Mouse (Mus musculus) midbrain, embryonic 15.5 days (tissue): Measurements from ENCODE around the gene Cyth1. TPM values are rescaled to one million over a fixed set of nuclear protein-coding genes. Genes with fewer than 3 reads are reported as not detected.
A peak's percentile ranks its signal among the peaks of the same experiment; 100 is the strongest.

Experiments
- ATAC-seq: fragments of 200-750 bp; cut with Nextera tagmentation; replicated peaks from 2 replicates; pipeline ENCODE4 v1.8.0; 2017; ENCODE audit warnings: moderate TSS enrichment
- H3K27ac ChIP-seq: fragments of 300-500 bp; sonication (generic); 2 replicates; pipeline ENCODE4 v1.5.1; 2015; ENCODE audit warnings: mild to moderate bottlenecking, inconsistent platforms
- H3K27me3 ChIP-seq: fragments of 300-500 bp; sonication (generic); replicated peaks from 2 replicates; pipeline ENCODE4 v1.6.1; 2015; ENCODE audit warnings: inconsistent platforms
- H3K36me3 ChIP-seq: fragments of 300-500 bp; sonication (generic); replicated peaks from 2 replicates; pipeline ENCODE4 v1.6.1; 2015; ENCODE audit warnings: inconsistent platforms
- H3K4me1 ChIP-seq: fragments of 300-500 bp; sonication (generic); 2 replicates; pipeline ENCODE4 v1.6.1; 2015; ENCODE audit warnings: inconsistent platforms
- H3K4me2 ChIP-seq: fragments of 300-500 bp; sonication (generic); 2 replicates; pipeline ENCODE4 v1.6.1; 2015; ENCODE audit warnings: inconsistent platforms, mild to moderate bottlenecking, moderate library complexity
- H3K4me3 ChIP-seq: fragments of 300-500 bp; sonication (generic); 2 replicates; pipeline ENCODE4 v1.5.1; 2015; ENCODE audit warnings: mild to moderate bottlenecking, inconsistent platforms
- H3K9ac ChIP-seq: fragments of 300-500 bp; sonication (generic); 2 replicates; pipeline ENCODE4 v1.6.1; 2015; ENCODE audit warnings: mild to moderate bottlenecking, inconsistent platforms
- H3K9me3 ChIP-seq: fragments of 300-500 bp; sonication (generic); 2 replicates; pipeline ENCODE4 v1.6.1; 2016; ENCODE audit warnings: inconsistent platforms
- WGBS: fragments of 180-500 bp; shearing (Covaris S2); methylation state at CpG from one replicate; pipeline ENCODE4 v1.1.7; 2015; ENCODE audit warnings: mixed read lengths; 5-methylcytosine and 5-hydroxymethylcytosine counted together
- polyA plus RNA-seq: library from polyadenylated mRNA; unstranded; fragments of >200 nt; fragmentation: Nextera tagmentation; extraction: Ambion mirVana; gene quantifications from 2 replicates; pipeline ENCODE4 v1.2.1, GENCODE M21; 2015

Cyth1 gene
- polyA plus RNA-seq, 1 experiment from 2014 or later = 30.2 TPM

DNA sequence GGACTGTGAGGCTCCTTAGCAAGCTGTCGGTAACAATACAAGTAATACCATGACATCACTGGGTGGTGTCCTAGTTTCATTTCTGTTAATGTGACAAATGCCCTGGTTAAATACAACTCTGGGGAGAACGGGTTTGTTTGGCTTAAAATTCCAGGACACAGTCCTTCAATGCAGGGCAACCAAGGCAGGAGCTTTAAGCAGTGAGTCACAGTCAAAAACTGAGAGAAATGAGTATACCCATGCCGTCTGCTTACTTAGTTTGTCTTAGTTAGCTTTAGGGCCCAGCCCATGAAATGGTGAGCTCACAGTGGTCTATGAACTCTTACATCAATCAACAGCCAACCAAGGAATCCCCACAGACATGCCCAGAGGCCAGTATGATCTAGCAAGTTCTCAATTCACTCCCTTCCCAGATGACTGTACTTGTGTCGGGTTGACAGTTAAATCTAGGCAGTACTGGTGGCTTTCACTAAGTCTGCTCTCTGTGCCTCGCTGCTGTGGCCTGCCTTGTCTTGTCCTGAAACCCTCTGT lies 32.4 kb downstream of the Cyth1 start:
- Histone ChIP-seq H3K4me3 (no peak overlapping the region), H3K27me3 (no peaks in the 10 kb centered on the region), H3K9me3 (no peaks in the 10 kb centered on the region), H3K9ac (no peak overlapping the region), H3K4me1 (peaks cover 20% of the 10 kb centered on the region), H3K36me3 (no peaks in the 10 kb centered on the region), H3K4me2 (no peak overlapping the region), H3K27ac (no peak overlapping the region)
- WGBS = 77% methylated on average over 5 of the region's 5 CpGs
- ATAC-seq = no peak

DNA sequence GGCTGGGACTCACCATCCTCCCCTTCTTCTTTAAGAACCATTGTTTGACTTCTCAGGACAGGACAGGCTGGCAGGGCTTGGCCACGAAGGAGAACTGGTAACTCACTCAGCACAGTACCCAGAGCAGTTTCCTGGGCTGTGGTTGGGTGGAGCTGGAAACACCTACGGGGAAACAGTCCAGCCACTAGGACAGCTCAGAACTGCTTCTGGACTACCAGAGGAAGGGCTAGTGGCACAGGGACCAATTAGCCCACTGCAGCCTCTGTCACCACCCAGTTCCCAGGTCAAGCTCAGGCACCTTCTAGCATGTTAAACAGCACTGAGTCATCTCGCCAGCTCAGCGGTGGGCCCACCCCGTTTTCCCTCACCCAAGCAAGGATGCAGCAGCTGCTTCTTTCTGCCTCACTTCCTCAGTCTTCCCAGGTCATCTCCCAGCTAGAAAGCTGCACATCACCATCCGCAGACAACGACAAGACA lies 35.7 kb downstream of the Cyth1 start:
- no peak overlapping the region; the same call in 1 of the 2 replicates for H3K27ac ChIP-seq
- H3K36me3 ChIP-seq = no peaks in the 10 kb centered on the region
- peaks cover 50% of the 10 kb centered on the region for H3K4me1 ChIP-seq
- no peak overlapping the region for H3K4me3 ChIP-seq
- H3K27me3 ChIP-seq = no peaks in the 10 kb centered on the region
- H3K9me3 ChIP-seq = no peaks in the 10 kb centered on the region
- ATAC-seq = no peak
- no peak overlapping the region for H3K9ac ChIP-seq
- H3K4me2 ChIP-seq = no peak overlapping the region
- whole genome bisulfite sequencing = 62% methylated on average over 7 of the region's 7 CpGs

DNA sequence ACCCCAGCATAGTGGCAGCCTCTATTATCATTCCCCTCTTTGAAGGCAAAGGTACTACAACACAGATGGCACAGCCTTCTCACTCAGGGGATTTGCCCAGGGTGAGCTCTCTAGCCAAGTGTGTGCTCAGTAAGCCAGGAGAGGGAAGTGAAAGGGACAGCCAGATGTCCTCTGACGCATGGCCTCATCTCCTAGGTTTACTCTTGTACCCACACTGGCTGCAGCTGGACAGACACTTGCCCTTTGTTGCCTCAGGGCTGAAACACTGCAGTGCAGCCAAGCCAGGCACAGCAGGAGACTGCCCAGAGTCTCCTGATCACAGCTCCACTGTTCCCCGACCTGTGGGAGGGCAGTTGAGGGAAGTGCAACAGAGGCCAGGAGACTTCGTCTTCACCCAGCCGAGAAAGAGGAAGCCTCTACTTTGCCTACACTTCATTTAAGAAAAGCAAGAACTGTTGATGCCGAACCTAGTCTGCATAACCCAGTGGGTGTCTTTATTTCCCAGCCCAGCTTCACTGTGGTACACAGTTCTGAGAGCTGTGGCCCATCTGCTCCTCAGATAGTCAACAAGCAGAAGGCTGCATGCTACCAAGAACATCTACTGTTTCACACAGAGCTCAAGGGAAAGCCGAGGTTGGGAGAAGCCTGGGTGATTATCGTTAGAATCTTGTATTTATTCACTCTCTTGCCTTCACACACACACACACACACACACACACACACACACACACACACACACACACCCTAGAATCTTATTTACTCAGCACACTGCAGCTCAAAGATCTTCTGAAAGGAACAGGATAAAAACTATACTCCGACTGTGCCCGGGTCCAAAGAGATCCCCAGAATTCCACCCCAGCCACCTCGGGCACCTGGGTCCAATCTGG lies 36.4 kb downstream of the Cyth1 start:
- H3K9ac ChIP-seq = no peak overlapping the region
- H3K4me1 ChIP-seq = peaks cover 57% of the 10 kb centered on the region
- no peaks in the 10 kb centered on the region for H3K27me3 ChIP-seq
- no peak overlapping the region for H3K4me2 ChIP-seq
- H3K27ac ChIP-seq = peak overlapping the region; percentile 9; the same call in 1 of the 2 replicates
- no peak overlapping the region for H3K4me3 ChIP-seq
- no peaks in the 10 kb centered on the region for H3K36me3 ChIP-seq
- no peaks in the 10 kb centered on the region for H3K9me3 ChIP-seq
- 44% methylated on average over 10 of the region's 10 CpGs for WGBS
- no peak for ATAC-seq

DNA sequence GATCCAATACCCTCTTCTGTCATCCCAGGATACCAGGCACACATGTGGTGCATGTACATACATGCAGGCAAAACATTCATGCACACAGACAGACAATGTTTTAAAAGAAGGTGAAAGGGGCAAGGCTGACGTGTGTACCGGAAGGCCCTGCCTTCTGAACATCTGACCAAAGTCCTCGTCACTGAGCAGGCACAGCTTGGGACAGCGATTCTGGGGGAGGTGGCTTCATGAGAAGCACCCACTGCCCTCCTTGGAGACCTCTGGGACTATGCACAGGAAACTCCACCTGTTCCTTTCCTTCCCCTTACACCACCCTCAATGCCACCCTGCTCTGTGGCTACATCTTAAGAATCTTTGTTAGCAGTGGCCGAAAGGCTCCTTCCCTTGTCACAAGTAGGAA lies 37.4 kb downstream of the Cyth1 start:
- H3K27me3 ChIP-seq = no peaks in the 10 kb centered on the region
- H3K4me2 ChIP-seq = no peak overlapping the region
- H3K4me1 ChIP-seq = peaks cover 58% of the 10 kb centered on the region
- H3K9me3 ChIP-seq = no peaks in the 10 kb centered on the region
- no peak overlapping the region for H3K27ac ChIP-seq
- no peak overlapping the region for H3K4me3 ChIP-seq
- 89% methylated on average over 5 of the region's 5 CpGs for WGBS
- ATAC-seq = no peak
- no peaks in the 10 kb centered on the region for H3K36me3 ChIP-seq
- no peak overlapping the region for H3K9ac ChIP-seq

DNA sequence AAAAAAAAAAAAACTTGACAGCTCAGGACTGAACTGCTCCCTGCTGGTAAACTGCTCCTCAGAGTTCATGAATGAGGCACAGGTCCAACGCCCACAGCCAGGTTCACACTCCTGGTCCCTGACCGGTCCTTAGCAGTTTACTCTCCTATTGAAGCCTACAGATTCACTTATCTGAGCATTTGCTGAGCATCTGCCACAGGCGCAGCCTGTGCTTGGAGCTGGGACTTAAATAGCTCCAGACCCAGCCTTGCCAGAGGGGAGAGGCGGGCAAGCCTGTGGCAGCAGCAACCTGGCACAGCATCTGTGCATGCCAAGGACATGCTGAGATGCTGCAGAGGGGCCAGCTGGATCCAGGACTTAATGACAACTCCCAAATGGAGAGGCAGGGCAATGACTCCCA lies 38.3 kb downstream of the Cyth1 start:
- H3K4me3 ChIP-seq = no peak overlapping the region
- ATAC-seq = no peak
- no peak overlapping the region for H3K27ac ChIP-seq
- H3K4me2 ChIP-seq = no peak overlapping the region
- H3K27me3 ChIP-seq = no peaks in the 10 kb centered on the region
- no peak overlapping the region for H3K9ac ChIP-seq
- H3K9me3 ChIP-seq = no peaks in the 10 kb centered on the region
- peaks cover 58% of the 10 kb centered on the region for H3K4me1 ChIP-seq
- WGBS = 78% methylated on average over 4 of the region's 4 CpGs
- no peaks in the 10 kb centered on the region for H3K36me3 ChIP-seq

DNA sequence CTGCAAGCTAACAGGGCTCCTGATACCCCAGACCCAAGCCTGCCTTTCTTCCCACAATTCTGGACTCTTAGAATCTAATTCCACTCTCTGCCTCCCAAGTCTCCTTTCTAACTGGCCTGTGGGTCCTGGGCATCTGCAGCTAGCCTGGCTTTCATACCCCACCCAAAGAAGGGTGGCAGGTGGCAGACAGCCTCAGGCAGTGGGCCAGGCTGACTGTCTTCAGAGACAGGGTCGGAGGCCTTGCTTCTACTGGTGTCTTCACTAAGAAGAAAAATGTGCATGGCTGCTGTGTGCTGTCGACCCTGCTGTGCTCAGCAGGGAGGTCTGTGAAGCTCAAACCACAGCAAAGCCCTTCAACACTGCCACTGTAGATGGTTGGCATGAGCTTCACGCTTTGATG lies 39.0 kb downstream of the Cyth1 start:
- Histone ChIP-seq H3K4me3 (no peak overlapping the region), H3K9ac (no peak overlapping the region), H3K9me3 (no peaks in the 10 kb centered on the region), H3K27ac (no peak overlapping the region), H3K36me3 (no peaks in the 10 kb centered on the region), H3K27me3 (no peaks in the 10 kb centered on the region), H3K4me2 (no peak overlapping the region), H3K4me1 (peaks cover 58% of the 10 kb centered on the region)
- WGBS = 54% methylated on average over 3 of the region's 3 CpGs
- no peak for ATAC-seq

DNA sequence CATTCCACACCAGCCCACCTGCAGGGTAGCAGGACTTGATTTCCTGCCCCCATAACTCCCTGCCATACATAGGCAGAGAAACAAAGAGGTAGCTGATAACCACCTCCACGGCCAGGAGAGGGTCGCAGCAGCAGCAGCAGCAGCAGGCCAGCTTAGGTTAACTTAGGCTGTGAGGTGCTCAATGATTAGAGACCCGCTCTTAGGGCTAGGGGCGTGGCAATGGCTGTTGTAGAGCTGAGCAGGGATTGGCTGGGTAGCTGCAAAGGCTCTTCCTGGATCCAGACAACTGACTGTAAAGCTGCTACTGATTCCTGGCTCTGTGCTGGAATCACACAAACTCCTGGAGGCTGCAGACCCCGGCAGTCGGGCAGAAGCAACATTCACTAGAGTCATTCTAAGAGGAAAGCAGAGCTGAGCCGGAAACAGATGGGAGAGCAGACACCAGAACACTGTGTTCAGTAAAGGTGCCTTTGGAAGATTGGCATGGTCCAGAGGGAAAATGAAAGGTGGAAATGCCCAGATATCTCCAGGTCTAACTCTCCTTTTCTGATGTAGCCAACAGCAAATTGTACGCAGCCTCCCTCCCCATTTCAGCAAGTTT lies 39.6 kb downstream of the Cyth1 start:
- no peak for ATAC-seq

DNA sequence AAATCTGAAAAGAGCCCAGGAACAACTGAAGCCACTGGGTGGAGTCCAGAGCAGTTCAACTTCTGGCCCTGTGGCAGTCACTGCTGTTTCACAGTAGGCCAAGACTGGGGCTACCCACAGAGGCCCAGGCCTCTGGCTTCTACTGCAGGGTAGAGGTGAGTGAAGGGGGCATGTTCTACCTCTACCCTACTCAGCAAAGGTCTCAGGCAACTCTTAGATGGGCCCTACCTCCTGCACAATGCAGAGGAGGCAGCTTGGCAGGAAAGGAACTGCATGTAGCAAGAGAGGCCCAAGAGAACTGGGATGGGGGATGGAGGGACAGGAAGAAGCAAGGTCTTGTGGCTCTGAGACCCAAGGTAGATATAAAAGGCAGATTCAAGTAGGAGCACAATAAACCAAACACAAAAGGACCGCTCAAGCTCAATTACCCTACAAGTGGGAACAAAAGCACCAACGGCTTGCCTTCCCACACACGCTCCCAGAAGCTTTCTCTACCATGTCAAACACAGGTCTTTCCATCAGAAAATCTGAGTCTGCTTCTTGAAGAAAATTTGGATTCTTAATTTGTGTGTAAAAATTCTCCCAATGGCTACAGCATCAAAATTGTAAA lies 40.9 kb downstream of the Cyth1 start:
- no peak overlapping the region for H3K4me2 ChIP-seq
- ATAC-seq = no peak
- H3K36me3 ChIP-seq = no peaks in the 10 kb centered on the region
- H3K27ac ChIP-seq = no peak overlapping the region
- WGBS = 41% methylated on average over 3 of the region's 3 CpGs
- H3K27me3 ChIP-seq = no peaks in the 10 kb centered on the region
- peaks cover 63% of the 10 kb centered on the region for H3K4me1 ChIP-seq
- no peak overlapping the region for H3K9ac ChIP-seq
- no peaks in the 10 kb centered on the region for H3K9me3 ChIP-seq
- no peak overlapping the region for H3K4me3 ChIP-seq

More for the DNA sequence above, 39.6 kb downstream of the Cyth1 start:
- H3K36me3 ChIP-seq = no peaks in the 10 kb centered on the region
- peak overlapping the region; percentile 4; the same call in 1 of the 2 replicates for H3K9ac ChIP-seq
- peaks cover 58% of the 10 kb centered on the region for H3K4me1 ChIP-seq
- no peaks in the 10 kb centered on the region for H3K9me3 ChIP-seq
- no peak overlapping the region for H3K4me3 ChIP-seq
- peak overlapping the region; percentile 3; the same call in 1 of the 2 replicates for H3K27ac ChIP-seq
- 28% methylated on average over 8 of the region's 8 CpGs for WGBS
- no peaks in the 10 kb centered on the region for H3K27me3 ChIP-seq
- H3K4me2 ChIP-seq = no peak overlapping the region

DNA sequence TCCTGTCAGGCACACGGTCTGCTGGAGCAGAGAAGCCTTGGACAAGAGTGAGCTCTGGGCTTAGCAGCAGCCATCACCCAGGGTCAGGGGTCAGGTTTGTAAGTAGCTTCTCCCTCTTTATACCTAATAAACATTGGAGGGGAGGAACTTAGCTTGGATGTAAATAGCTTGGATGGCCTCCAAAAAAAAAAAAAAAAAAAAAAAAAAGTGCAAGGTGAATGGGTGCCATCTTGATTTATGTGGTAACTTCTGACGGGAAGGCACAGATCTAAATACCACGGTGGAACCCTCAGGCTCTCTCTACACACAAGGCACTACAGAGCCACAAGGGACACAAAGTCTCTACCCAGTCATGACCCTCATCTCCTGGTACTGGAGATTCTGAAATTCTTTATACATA lies 42.1 kb downstream of the Cyth1 start:
- no peaks in the 10 kb centered on the region for H3K27me3 ChIP-seq
- no peaks in the 10 kb centered on the region for H3K9me3 ChIP-seq
- H3K9ac ChIP-seq = no peak overlapping the region
- ATAC-seq = no peak
- no peak overlapping the region for H3K27ac ChIP-seq
- no peak overlapping the region for H3K4me3 ChIP-seq
- H3K36me3 ChIP-seq = no peaks in the 10 kb centered on the region
- 71% methylated on average over 3 of the region's 3 CpGs for WGBS
- peaks cover 64% of the 10 kb centered on the region for H3K4me1 ChIP-seq
- H3K4me2 ChIP-seq = no peak overlapping the region

DNA sequence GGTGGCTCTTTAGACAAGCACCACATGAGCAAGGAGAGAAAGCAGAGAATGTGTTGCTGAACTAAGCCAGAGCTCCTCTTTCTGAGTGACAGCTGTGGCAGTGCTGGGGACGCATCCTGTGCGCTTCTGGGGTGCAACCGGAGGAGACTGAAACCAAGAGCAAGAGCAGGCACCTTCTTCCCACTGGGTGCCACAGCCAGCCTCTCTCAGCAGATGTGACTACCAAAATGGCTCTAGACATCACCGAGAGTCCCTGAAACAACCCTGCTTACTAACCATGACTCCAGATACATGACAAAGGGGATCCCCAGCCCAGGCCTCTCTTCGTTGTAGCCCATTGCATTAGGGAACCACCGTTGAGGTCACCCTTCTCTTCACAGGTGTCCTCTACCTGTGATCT lies 44.9 kb downstream of the Cyth1 start:
- H3K36me3 ChIP-seq = no peaks in the 10 kb centered on the region
- H3K4me2 ChIP-seq = no peak overlapping the region
- H3K4me1 ChIP-seq = peaks cover 67% of the 10 kb centered on the region
- no peak for ATAC-seq
- H3K4me3 ChIP-seq = no peak overlapping the region
- H3K27ac ChIP-seq = peak overlapping the region; percentile 98
- no peak overlapping the region for H3K9ac ChIP-seq
- no peaks in the 10 kb centered on the region for H3K27me3 ChIP-seq
- 86% methylated on average over 6 of the region's 6 CpGs for WGBS
- H3K9me3 ChIP-seq = no peaks in the 10 kb centered on the region

DNA sequence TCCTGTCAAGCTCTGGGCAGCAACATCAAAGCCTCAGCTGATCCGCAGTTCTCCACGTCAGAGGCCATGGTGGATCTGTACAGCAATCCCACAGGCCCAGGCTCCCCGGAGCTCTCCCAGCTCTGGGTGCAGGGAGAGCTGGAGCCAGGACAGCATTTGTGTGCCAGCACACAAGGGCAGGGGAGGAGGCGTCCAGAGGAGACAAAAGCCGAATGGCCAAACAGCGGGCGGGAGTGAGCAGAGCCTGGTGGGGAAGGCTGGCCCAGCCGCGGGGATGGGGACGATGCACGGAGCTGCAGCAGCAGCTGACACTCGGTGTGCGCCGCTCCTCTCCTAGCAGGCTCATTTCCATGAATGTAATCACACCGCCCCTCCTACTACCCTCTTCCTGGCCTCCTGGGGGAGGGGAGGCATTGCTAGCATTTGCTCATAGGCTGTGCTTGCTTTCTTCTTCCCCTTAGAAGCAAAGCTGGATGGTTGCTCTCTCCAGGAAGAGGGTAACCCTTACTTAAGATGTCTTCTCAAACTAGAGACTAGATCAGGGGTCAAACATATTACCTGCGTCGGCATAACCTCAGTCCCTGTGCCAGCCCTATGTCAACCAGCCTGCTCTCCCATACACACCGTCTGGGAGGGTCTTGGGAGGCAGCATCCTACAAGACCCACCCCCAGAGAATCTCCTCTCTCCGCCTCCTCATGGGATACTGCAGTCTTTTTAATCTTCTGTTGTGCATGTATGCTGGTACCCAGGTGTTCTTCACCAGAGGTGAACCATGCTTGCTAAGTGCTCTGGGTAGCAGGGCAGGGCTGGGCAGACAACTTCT lies 45.8 kb downstream of the Cyth1 start:
- Histone ChIP-seq H3K27me3 (no peaks in the 10 kb centered on the region), H3K9me3 (no peaks in the 10 kb centered on the region), H3K9ac (peak overlapping the region; percentile 87), H3K4me3 (peak overlapping the region; percentile 56), H3K36me3 (no peaks in the 10 kb centered on the region), H3K27ac (peak overlapping the region; percentile 98), H3K4me1 (peaks cover 67% of the 10 kb centered on the region), H3K4me2 (peak overlapping the region; percentile 78)
- 3% methylated on average over 19 of the region's 19 CpGs for WGBS
- ATAC-seq = peak; percentile 91
